Mouse (Mus musculus): ENCODE results near the gene Slc25a34. TPM values are rescaled to one million over a fixed set of nuclear protein-coding genes. Genes with fewer than 3 reads are reported as not detected.
A peak's percentile ranks its signal among the peaks of the same experiment; 100 is the strongest.

The Slc25a34 gene
- polyA plus RNA-seq, 1 experiment from 2014 or later = 0.10 TPM

- no peak overlapping the region for H3K4me3 ChIP-seq (replicated peaks)
- H3K27ac ChIP-seq (replicated peaks) = no peak overlapping the region
- peaks cover 23% of the 10 kb centered on the region for H3K36me3 ChIP-seq
- no peaks in the 10 kb centered on the region for H3K27me3 ChIP-seq (replicated peaks)
- H3K4me1 ChIP-seq = peaks cover 5% of the 10 kb centered on the region
- ATAC-seq (ENCODE audit: low FRiP score) = no peak
- H3K9ac ChIP-seq (replicated peaks) = no peak overlapping the region
- no peaks in the 10 kb centered on the region for H3K9me3 ChIP-seq (replicated peaks)
- H3K4me2 ChIP-seq = no peak overlapping the region
- WGBS = 87% methylated on average over 12 of the region's 12 CpGs
These were observed 32.4 kb upstream of the Slc25a34 start for GRCm38 (mm10) chr4:141655908-141656608.

DNA sequence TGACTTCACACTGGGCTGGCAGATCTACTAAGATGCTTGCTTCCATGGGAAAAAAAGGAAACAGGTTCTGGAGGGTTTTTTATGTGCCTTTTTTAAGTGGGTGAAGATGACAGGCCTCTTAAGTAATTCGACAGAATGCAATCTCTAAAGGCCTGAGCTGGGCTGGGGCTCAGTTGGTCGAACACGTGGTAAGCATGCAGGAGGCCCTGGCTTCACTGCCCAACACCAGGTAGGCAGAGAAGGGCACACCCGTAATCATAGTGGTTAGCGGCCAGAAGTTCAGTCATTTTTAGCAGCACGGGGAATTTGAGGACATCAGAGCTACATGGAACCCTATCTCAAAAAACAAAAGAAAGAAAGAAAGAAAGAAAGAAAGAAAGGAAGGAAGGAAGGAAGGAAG lies 30.9 kb upstream of the Slc25a34 start:
- 88% methylated on average over 6 of the region's 6 CpGs for WGBS
- H3K27ac ChIP-seq (replicated peaks) = peak overlapping the region; percentile 49; the same call in 1 of the 2 replicates
- no peak for ATAC-seq (ENCODE audit: low FRiP score)
- H3K4me1 ChIP-seq = peaks cover 8% of the 10 kb centered on the region
- peaks cover 16% of the 10 kb centered on the region for H3K36me3 ChIP-seq
- H3K4me3 ChIP-seq (replicated peaks) = no peak overlapping the region
- H3K9ac ChIP-seq (replicated peaks) = no peak overlapping the region
- no peaks in the 10 kb centered on the region for H3K9me3 ChIP-seq (replicated peaks)
- no peaks in the 10 kb centered on the region for H3K27me3 ChIP-seq (replicated peaks)
- no peak overlapping the region for H3K4me2 ChIP-seq

GRCm38 (mm10) chr4:141653813-141654212 lies 30.2 kb upstream of the Slc25a34 start:
- H3K36me3 ChIP-seq = peaks cover 16% of the 10 kb centered on the region
- peak overlapping the region; percentile 49 for H3K27ac ChIP-seq (replicated peaks)
- 90% methylated on average over 13 of the region's 13 CpGs for WGBS
- ATAC-seq (ENCODE audit: low FRiP score) = no peak
- H3K9me3 ChIP-seq (replicated peaks) = no peaks in the 10 kb centered on the region
- no peak overlapping the region for H3K4me3 ChIP-seq (replicated peaks)
- H3K9ac ChIP-seq (replicated peaks) = no peak overlapping the region
- peaks cover 14% of the 10 kb centered on the region for H3K4me1 ChIP-seq
- no peak overlapping the region for H3K4me2 ChIP-seq
- H3K27me3 ChIP-seq (replicated peaks) = no peaks in the 10 kb centered on the region

- Histone ChIP-seq H3K9ac (replicated peaks) (no peak overlapping the region), H3K9me3 (replicated peaks) (no peaks in the 10 kb centered on the region), H3K4me2 (no peak overlapping the region), H3K36me3 (peaks cover 16% of the 10 kb centered on the region), H3K4me3 (replicated peaks) (no peak overlapping the region), H3K27me3 (replicated peaks) (no peaks in the 10 kb centered on the region), H3K4me1 (peaks cover 22% of the 10 kb centered on the region), H3K27ac (replicated peaks) (no peak overlapping the region)
- ATAC-seq (ENCODE audit: low FRiP score) = no peak
- WGBS = 91% methylated on average over 8 of the region's 8 CpGs
These were observed 29.4 kb upstream of the Slc25a34 start for GRCm38 (mm10) chr4:141653044-141653443.

DNA sequence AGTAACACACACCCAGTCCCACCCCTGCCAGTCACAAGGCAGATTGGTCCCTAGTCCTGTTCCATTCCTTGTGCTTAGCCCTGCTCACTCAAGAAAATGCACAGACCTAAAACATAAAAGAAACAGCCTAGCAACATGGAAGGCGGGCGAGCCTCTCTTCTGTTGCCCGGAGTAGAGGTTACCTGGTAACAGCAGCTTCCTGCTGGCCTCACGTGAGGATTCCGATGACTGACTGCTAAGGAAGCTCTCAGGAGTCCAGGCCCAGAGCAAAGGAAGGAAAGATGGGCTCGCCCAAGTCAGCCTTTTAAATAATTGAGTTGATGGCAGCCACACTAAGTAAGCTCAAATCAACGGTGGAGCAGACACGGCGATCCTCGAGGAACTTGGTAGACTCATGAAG lies 28.3 kb upstream of the Slc25a34 start:
- Histone ChIP-seq H3K9me3 (replicated peaks) (no peaks in the 10 kb centered on the region), H3K4me2 (no peak overlapping the region), H3K36me3 (peaks cover 14% of the 10 kb centered on the region), H3K4me1 (peaks cover 22% of the 10 kb centered on the region), H3K9ac (replicated peaks) (no peak overlapping the region), H3K27me3 (replicated peaks) (no peaks in the 10 kb centered on the region), H3K27ac (replicated peaks) (no peak overlapping the region), H3K4me3 (replicated peaks) (no peak overlapping the region)
- no peak for ATAC-seq (ENCODE audit: low FRiP score)
- 87% methylated on average over 10 of the region's 10 CpGs for WGBS

GRCm38 (mm10) chr4:141651286-141651685 lies 27.7 kb upstream of the Slc25a34 start:
- 87% methylated on average over 6 of the region's 6 CpGs for WGBS
- no peak overlapping the region for H3K27ac ChIP-seq (replicated peaks)
- peaks cover 22% of the 10 kb centered on the region for H3K4me1 ChIP-seq
- no peak overlapping the region for H3K4me3 ChIP-seq (replicated peaks)
- no peak overlapping the region for H3K9ac ChIP-seq (replicated peaks)
- peaks cover 14% of the 10 kb centered on the region for H3K36me3 ChIP-seq
- no peak for ATAC-seq (ENCODE audit: low FRiP score)
- H3K4me2 ChIP-seq = no peak overlapping the region
- H3K9me3 ChIP-seq (replicated peaks) = no peaks in the 10 kb centered on the region
- no peaks in the 10 kb centered on the region for H3K27me3 ChIP-seq (replicated peaks)

DNA sequence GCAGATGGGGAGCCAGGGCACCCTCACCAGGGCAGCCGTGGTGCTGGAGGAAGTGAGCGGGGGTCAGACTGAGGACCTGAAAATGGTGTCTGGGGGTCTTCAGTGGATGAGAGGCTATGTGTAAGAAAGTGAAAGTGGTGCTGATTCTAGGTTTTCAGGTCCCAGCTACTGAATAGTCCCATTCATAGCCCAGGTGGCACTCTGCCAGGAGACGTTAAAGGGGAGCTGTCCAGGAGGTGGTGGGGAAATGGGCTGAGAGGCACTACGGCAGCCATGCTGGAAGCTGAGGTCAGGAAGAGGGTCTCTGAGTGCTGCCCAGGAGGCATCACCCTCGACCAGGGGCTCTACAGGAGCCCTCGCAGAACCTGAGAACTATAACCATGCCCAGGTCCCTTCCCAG lies 25.6 kb upstream of the Slc25a34 start:
- Histone ChIP-seq H3K4me2 (0 out of 2 replicates have a peak overlapping the region, but pooled peaks have one; percentile 15), H3K9me3 (replicated peaks) (no peaks in the 10 kb centered on the region), H3K4me1 (peaks cover 21% of the 10 kb centered on the region), H3K36me3 (peaks cover 14% of the 10 kb centered on the region), H3K4me3 (replicated peaks) (no peak overlapping the region), H3K27ac (replicated peaks) (peak overlapping the region; percentile 63), H3K27me3 (replicated peaks) (no peaks in the 10 kb centered on the region), H3K9ac (replicated peaks) (no peak overlapping the region)
- 68% methylated on average over 6 of the region's 6 CpGs for WGBS
- peak; percentile 33; the same call in 1 of the 2 replicates for ATAC-seq (ENCODE audit: low FRiP score)

DNA sequence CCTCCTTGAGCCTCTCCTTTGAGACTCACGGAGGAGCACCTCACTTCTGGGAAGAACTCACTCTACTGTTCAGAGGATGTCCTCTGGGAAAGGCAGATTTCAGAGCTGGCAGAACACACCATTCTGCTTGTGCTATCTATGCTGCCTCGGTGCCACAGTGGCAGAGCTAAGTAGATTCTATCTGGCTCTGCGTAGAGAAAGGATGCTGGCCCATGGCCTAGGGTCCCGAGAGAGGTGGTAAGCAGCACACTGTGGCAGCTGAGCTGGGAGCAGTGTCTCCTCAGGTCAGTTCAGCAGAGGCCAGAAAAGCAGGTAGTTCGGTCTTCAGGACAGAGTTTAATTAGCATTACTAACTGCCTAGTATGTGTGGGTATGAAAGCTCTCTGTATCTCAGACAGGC lies 24.6 kb upstream of the Slc25a34 start:
- Histone ChIP-seq H3K4me3 (replicated peaks) (no peak overlapping the region), H3K4me2 (no peak overlapping the region), H3K36me3 (peaks cover 14% of the 10 kb centered on the region), H3K4me1 (peaks cover 28% of the 10 kb centered on the region), H3K9ac (replicated peaks) (no peak overlapping the region), H3K27me3 (replicated peaks) (no peaks in the 10 kb centered on the region), H3K9me3 (replicated peaks) (no peaks in the 10 kb centered on the region), H3K27ac (replicated peaks) (peak overlapping the region; percentile 63; the same call in 1 of the 2 replicates)
- WGBS = 82% methylated on average over 5 of the region's 5 CpGs
- no peak for ATAC-seq (ENCODE audit: low FRiP score)

GRCm38 (mm10) chr4:141647187-141647586 lies 23.6 kb upstream of the Slc25a34 start:
- no peaks in the 10 kb centered on the region for H3K9me3 ChIP-seq (replicated peaks)
- H3K4me1 ChIP-seq = peaks cover 32% of the 10 kb centered on the region
- no peak overlapping the region for H3K27ac ChIP-seq (replicated peaks)
- no peaks in the 10 kb centered on the region for H3K27me3 ChIP-seq (replicated peaks)
- peaks cover 15% of the 10 kb centered on the region for H3K36me3 ChIP-seq
- 94% methylated on average over 3 of the region's 3 CpGs for WGBS
- no peak overlapping the region for H3K4me2 ChIP-seq
- no peak overlapping the region for H3K4me3 ChIP-seq (replicated peaks)
- no peak overlapping the region for H3K9ac ChIP-seq (replicated peaks)
- ATAC-seq (ENCODE audit: low FRiP score) = no peak

GRCm38 (mm10) chr4:141645988-141646387 lies 22.4 kb upstream of the Slc25a34 start:
- Histone ChIP-seq H3K36me3 (peaks cover 19% of the 10 kb centered on the region), H3K9me3 (replicated peaks) (no peaks in the 10 kb centered on the region)
- WGBS = 93% methylated on average over 8 of the region's 8 CpGs

GRCm38 (mm10) chr4:141643118-141643855 lies 19.7 kb upstream of the Slc25a34 start:
- ATAC-seq (ENCODE audit: low FRiP score) = peak; percentile 72
- H3K27me3 ChIP-seq (replicated peaks) = no peaks in the 10 kb centered on the region
- 30% methylated on average over 7 of the region's 7 CpGs for WGBS
- no peak overlapping the region for H3K4me3 ChIP-seq (replicated peaks)
- no peaks in the 10 kb centered on the region for H3K9me3 ChIP-seq (replicated peaks)
- peak overlapping the region; percentile 82 for H3K27ac ChIP-seq (replicated peaks)
- H3K36me3 ChIP-seq = peaks cover 34% of the 10 kb centered on the region
- H3K4me1 ChIP-seq = peaks cover 18% of the 10 kb centered on the region
- H3K9ac ChIP-seq (replicated peaks) = no peak overlapping the region
- H3K4me2 ChIP-seq = no peak overlapping the region

More at GRCm38 (mm10) chr4:141645988-141646387, 22.4 kb upstream of the Slc25a34 start:
- no peak for ATAC-seq (ENCODE audit: low FRiP score)
- H3K4me1 ChIP-seq = peaks cover 32% of the 10 kb centered on the region
- no peak overlapping the region for H3K4me2 ChIP-seq
- no peak overlapping the region for H3K27ac ChIP-seq (replicated peaks)
- H3K9ac ChIP-seq (replicated peaks) = no peak overlapping the region
- H3K4me3 ChIP-seq (replicated peaks) = no peak overlapping the region
- H3K27me3 ChIP-seq (replicated peaks) = no peaks in the 10 kb centered on the region

Measured in neural tube, embryonic 15.5 days (tissue).